Comparison of ENCODE assay signal across 8 mouse cellular contexts in genomic region chr3:101923843-101924740, GRCm38 (mm10). TPM values are rescaled to one million over a fixed set of nuclear protein-coding genes. Genes with fewer than 3 reads are reported as not detected.
DNase-seq lines count a peak whose midpoint lies in the region; ATAC-seq and TF ChIP-seq lines count a peak whose summit lies in the region.

Gene Slc22a15 (minus strand): TSS chr3:101924453.

- no peaks in the 10 kb centered on the region for H3K9me3 ChIP-seq in CH12.LX (replicated peaks; ENCODE audit: low read length)
- H3K9me3 ChIP-seq in forebrain, embryonic 16.5 days (ENCODE audit: control insufficient read depth, low read length), result no peaks in the 10 kb centered on the region

- in situ Hi-C loops in CH12.LX (cut with MboI; ENCODE audit: low pct_ligation_motif_present, low pct_unique_long_range_greater_than_20kb, low sequenced_read_pairs), result no loop called here

- TF ChIP-seq POLR2A in CH12.LX (IDR thresholded peaks at IDR 0.05; ENCODE audit: low read depth, low read length), result peak; percentile 66

- peak; percentile 79 for ATAC-seq in cerebellum, adult (ENCODE audit: insufficient number of reproducible peaks, low FRiP score, low TSS enrichment)
- ATAC-seq in forebrain, embryonic 16.5 days, result peak; percentile 83

- peak within 1 kb of the TSS; percentile 37 for H3K4me2 ChIP-seq in CH12.LX (ENCODE audit: insufficient read depth, low read depth, poor library complexity, severe bottlenecking)
- H3K4me2 ChIP-seq in forebrain, embryonic 16.5 days (ENCODE audit: low read length), result peak within 1 kb of the TSS; percentile 73

- DNase-seq in CH12.LX (ENCODE audit: extremely low read depth), result peak; percentile 51
- peak; percentile 80 to 81 for DNase-seq in heart, postnatal 36 days
- DNase-seq in layer of hippocampus, adult 9-11 months, result peak; percentile 15
- peak; percentile 81 for DNase-seq in lung, postnatal 14 days
- peak; percentile 46 for DNase-seq in ovary, postnatal 14 days (ENCODE audit: low spot score)
- DNase-seq in thymus, postnatal 14 days, result peak; percentile 84

- no peak for TF ChIP-seq EP300 in CH12.LX (IDR thresholded peaks at IDR 0.05; ENCODE audit: low read length)

- dilution Hi-C loops in CH12.LX (cut with MboI; ENCODE audit: extremely low pct_ligation_motif_present, extremely low pct_unique_long_range_greater_than_20kb, low sequenced_read_pairs), result no loop called here

- peaks cover 5 to 17% of the 10 kb centered on the region in 2 experiments; a peak in 3 of 4 replicates for H3K4me1 ChIP-seq in CH12.LX (ENCODE audit: control insufficient read depth in 1 of 2, insufficient read depth in 2 of 2)
- peaks cover 21% of the 10 kb centered on the region for H3K4me1 ChIP-seq in forebrain, embryonic 16.5 days (replicated peaks; ENCODE audit: control insufficient read depth, insufficient read depth, low read length)

- H3K27me3 ChIP-seq in CH12.LX (replicated peaks), result no peaks in the 10 kb centered on the region
- no peaks in the 10 kb centered on the region for H3K27me3 ChIP-seq in forebrain, embryonic 16.5 days (replicated peaks; ENCODE audit: control insufficient read depth, insufficient read depth, low read length)

- H3K9ac ChIP-seq in CH12.LX (ENCODE audit: insufficient read depth, low read depth), result peak within 1 kb of the TSS; percentile 84
- peak within 1 kb of the TSS; percentile 98 for H3K9ac ChIP-seq in forebrain, embryonic 16.5 days (replicated peaks; ENCODE audit: low read depth, low read length)

- peak in 1 of 2 experiments; percentile 33; a peak in 2 of 4 replicates for TF ChIP-seq CTCF in CH12.LX (conservative IDR thresholded peaks at IDR 0.05 in 1 of 2, IDR thresholded peaks at IDR 0.05 in 1 of 2; ENCODE audit: low read depth in 2 of 2, low read length in 2 of 2)

- peaks cover 5 to 15% of the 10 kb centered on the region in 2 experiments for H3K36me3 ChIP-seq in CH12.LX (replicated peaks in 1 of 2; ENCODE audit: control insufficient read depth in 1 of 2, insufficient read depth in 1 of 2, low read length in 1 of 2)
- H3K36me3 ChIP-seq in forebrain, embryonic 16.5 days (ENCODE audit: control insufficient read depth, insufficient read depth), result no peaks in the 10 kb centered on the region

- intact Hi-C loops in heart, postnatal 36 days (cut with DNase I), result no loop called here

- WGBS in forebrain, embryonic 16.5 days, result under 1% methylated on average over 92 of the region's 92 CpGs

- H3K79me2 ChIP-seq in CH12.LX (replicated peaks; ENCODE audit: control insufficient read depth, extremely low read depth, insufficient read depth, poor library complexity, severe bottlenecking), result no peaks in the 10 kb centered on the region

- peak within 1 kb of the TSS; percentile 75 for H3K27ac ChIP-seq in CH12.LX (ENCODE audit: insufficient read depth, low read depth)
- H3K27ac ChIP-seq in forebrain, embryonic 16.5 days (ENCODE audit: low read length), result peak within 1 kb of the TSS; percentile 88

- TF ChIP-seq RAD21 in CH12.LX (IDR thresholded peaks at IDR 0.05; ENCODE audit: low read depth, low read length), result no peak

- peak within 1 kb of the TSS; percentile 60 to 95 (median 78) for H3K4me3 ChIP-seq in CH12.LX (replicated peaks in 1 of 3; ENCODE audit: low read depth in 2 of 3, low read length in 2 of 3, poor library complexity in 1 of 3)
- peak within 1 kb of the TSS; percentile 80 for H3K4me3 ChIP-seq in forebrain, embryonic 16.5 days (replicated peaks; ENCODE audit: low read length)

TF ChIP-seq in CH12.LX, 34 proteins besides CTCF, POLR2A, EP300 and RAD21:
- TF ChIP-seq CHD2 (IDR thresholded peaks at IDR 0.05; ENCODE audit: low read length) (no peak), JUND (conservative IDR thresholded peaks at IDR 0.05; ENCODE audit: low read depth, low read length) (no peak), CHD1 (IDR thresholded peaks at IDR 0.05; ENCODE audit: low read depth, low read length) (0 out of 2 replicates have a peak, but pooled peaks have one; percentile 53), ZMIZ1 (IDR thresholded peaks at IDR 0.05; ENCODE audit: low read depth, low read length) (0 out of 2 replicates have a peak, but pooled peaks have one; percentile 27), MXI1 (IDR thresholded peaks at IDR 0.05; ENCODE audit: low read depth, low read length) (0 out of 2 replicates have a peak, but pooled peaks have one; percentile 29), RCOR1 (conservative IDR thresholded peaks at IDR 0.05; ENCODE audit: low read depth, low read length) (0 out of 2 replicates have a peak, but pooled peaks have one; percentile 42), UBTF (IDR thresholded peaks at IDR 0.05; ENCODE audit: low read depth, low read length) (peak; percentile 96), MAX (IDR thresholded peaks at IDR 0.05; ENCODE audit: low read length) (0 out of 2 replicates have a peak, but pooled peaks have one; percentile 38), HCFC1 (IDR thresholded peaks at IDR 0.05; ENCODE audit: low read depth, low read length) (peak; percentile 37), KAT2A (IDR thresholded peaks at IDR 0.05; ENCODE audit: insufficient replicate concordance, low read length) (no peak), E2F4 (IDR thresholded peaks at IDR 0.05; ENCODE audit: insufficient replicate concordance, low read depth, low read length) (no peak), SIN3A (IDR thresholded peaks at IDR 0.05; ENCODE audit: low read length) (peak; percentile 33; the same call in 1 of the 2 replicates), TBP (conservative IDR thresholded peaks at IDR 0.05; ENCODE audit: low read depth, low read length) (no peak), NRF1 (IDR thresholded peaks at IDR 0.05; ENCODE audit: low read depth, low read length) (0 out of 2 replicates have a peak, but pooled peaks have one; percentile 3), NELFE (IDR thresholded peaks at IDR 0.05; ENCODE audit: low read depth, low read length) (peak; percentile 33; the same call in 1 of the 2 replicates), TCF12 (IDR thresholded peaks at IDR 0.05; ENCODE audit: low read depth, low read length) (peak; percentile 55; the same call in 1 of the 2 replicates), ELF1 (IDR thresholded peaks at IDR 0.05; ENCODE audit: low read depth, low read length) (peak; percentile 79), MAZ (IDR thresholded peaks at IDR 0.05; ENCODE audit: low read depth, low read length) (peak; percentile 20; the same call in 1 of the 2 replicates), IRF4 (IDR thresholded peaks at IDR 0.05; ENCODE audit: low read depth, low read length) (peak; percentile 49; the same call in 1 of the 2 replicates)

RNA-seq across cellular contexts. Expression of gene Slc22a15, which starts in this region (rescaled TPM):
- total RNA-seq in CH12.LX (2012; rRNA removed) (3.4 and 4.5 TPM in 2 replicates), CH12.LX (2014; rRNA removed) (1.6 and 1.8 TPM in 2 replicates)
- 7.4 and 7.6 TPM in 2 replicates for polyA plus RNA-seq in CH12.LX (2012; ENCODE audit: insufficient read length, low read depth)
- 3.9 and 4.6 TPM in 2 replicates for polyA plus RNA-seq in forebrain, embryonic 16.5 days (2015; fragmentation: Nextera tagmentation; extraction: Ambion mirVana)
- total RNA-seq in heart, postnatal 36 days (2021), result 1 to 10 TPM; 2.5 to 2.8 TPM

Comparison
In these comparisons a context has a peak if more than half of its experiments do, and no peak if none do; other contexts are left out.
1. Peak in every context shown above with its lines: DNase-seq, ATAC-seq, H3K4me3 ChIP-seq and H3K27ac ChIP-seq.
2. DNase-seq: peak in every context shown above with its lines; median percentile 84 in thymus, postnatal 14 days; 81 in lung, postnatal 14 days; 80 in heart, postnatal 36 days; 51 in CH12.LX; 46 in ovary, postnatal 14 days; 15 in layer of hippocampus, adult 9-11 months.